Mouse (Mus musculus) midbrain, embryonic 14.5 days (tissue): ENCODE data around the gene Dapk1. TPM values are rescaled to one million over a fixed set of nuclear protein-coding genes. Genes with fewer than 3 reads are reported as not detected.
A peak's percentile ranks its signal among the peaks of the same experiment; 100 is the strongest.
"Not testable (repeated sequence)": the region's sequence is repeated elsewhere in the genome, so short reads cannot be mapped to it uniquely, and the experiment has no call there.

Experiments used
- ATAC-seq: fragments of 200-750 bp; cut with Nextera tagmentation; 2 replicates; pipeline ENCODE4 v1.8.0; 2017; ENCODE audit warnings: moderate number of reproducible peaks, moderate library complexity; ENCODE audit not compliant: low FRiP score, low TSS enrichment
- DNase-seq: peaks from one replicate; pipeline ENCODE4 v3.0.0-alpha.2; 2015
- H3K27ac ChIP-seq: fragments of 300-500 bp; sonication (generic); replicated peaks from 2 replicates; pipeline ENCODE4 v1.5.1; 2014; ENCODE audit warnings: mild to moderate bottlenecking, low read depth, low read length, moderate library complexity
- H3K27me3 ChIP-seq: fragments of 300-500 bp; sonication (generic); 2 replicates; pipeline ENCODE4 v1.6.1; 2014; ENCODE audit warnings: low read length, control low read depth, mixed read lengths; ENCODE audit not compliant: control insufficient read depth, insufficient read depth
- H3K36me3 ChIP-seq: fragments of 300-500 bp; sonication (generic); 2 replicates; pipeline ENCODE4 v1.6.1; 2014; ENCODE audit warnings: low read length, control low read depth; ENCODE audit not compliant: control insufficient read depth, insufficient read depth
- H3K4me1 ChIP-seq: fragments of 300-500 bp; sonication (generic); 2 replicates; pipeline ENCODE4 v1.6.1; 2014; ENCODE audit warnings: mild to moderate bottlenecking, antibody characterized with exemption, low read length, control low read depth; ENCODE audit not compliant: control insufficient read depth, insufficient read depth
- H3K4me2 ChIP-seq: fragments of 300-500 bp; sonication (generic); 2 replicates; pipeline ENCODE4 v1.6.1; 2014; ENCODE audit warnings: mild to moderate bottlenecking, low read length, moderate library complexity
- H3K4me3 ChIP-seq: fragments of 300-500 bp; sonication (generic); replicated peaks from 2 replicates; pipeline ENCODE4 v1.5.1; 2014; ENCODE audit warnings: low read depth, low read length
- H3K9ac ChIP-seq: fragments of 300-500 bp; sonication (generic); replicated peaks from 2 replicates; pipeline ENCODE4 v1.6.1; 2014; ENCODE audit warnings: mild to moderate bottlenecking, low read length, moderate library complexity
- H3K9me3 ChIP-seq: fragments of 300-500 bp; sonication (generic); 2 replicates; pipeline ENCODE4 v1.6.1; 2016; ENCODE audit warnings: low read length, control low read depth, mixed read lengths; ENCODE audit not compliant: control insufficient read depth
- WGBS: fragments of 180-500 bp; shearing (Covaris S2); extraction: QIAGEN DNeasy Blood & Tissue Kit; methylation state at CpG from one replicate; pipeline ENCODE4 v1.1.7; 2014; 5-methylcytosine and 5-hydroxymethylcytosine counted together
- polyA plus RNA-seq: library from polyadenylated mRNA; unstranded; fragments of >200 nt; fragmentation: Nextera tagmentation; extraction: Ambion mirVana; gene quantifications from 2 replicates; pipeline ENCODE4 v1.2.1, GENCODE M21; 2014

Gene Dapk1
- polyA plus RNA-seq, 1 experiment from 2014 or later, result 42.4 TPM

DNA sequence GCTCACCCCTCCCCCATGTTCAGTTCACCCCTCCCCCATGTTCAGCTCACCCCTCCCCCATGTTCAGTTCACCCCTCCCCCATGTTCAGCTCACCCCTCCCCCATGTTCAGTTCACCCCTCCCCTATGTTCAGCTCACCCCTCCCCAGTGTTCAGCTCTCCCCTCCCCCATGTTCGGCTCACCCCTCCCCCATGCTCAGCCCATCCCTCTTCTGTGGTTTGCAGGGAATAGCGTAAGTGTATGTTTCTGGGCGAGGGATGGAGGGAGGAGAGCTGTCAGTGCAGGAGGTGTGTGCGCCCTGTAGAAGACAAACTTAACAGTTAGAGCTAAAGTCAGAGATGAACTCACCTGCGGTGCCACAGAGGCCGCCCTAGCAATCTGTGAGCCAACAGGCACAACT lies 9.2 kb downstream of the Dapk1 start:
- not testable (repeated sequence) for ATAC-seq, H3K9ac ChIP-seq, H3K4me3 ChIP-seq, H3K9me3 ChIP-seq, H3K27ac ChIP-seq, H3K4me2 ChIP-seq, H3K27me3 ChIP-seq, DNase-seq
- Histone ChIP-seq H3K4me1 (peaks cover 18% of the 10 kb centered on the region; the same call in 1 of the 2 replicates), H3K36me3 (peaks cover 18% of the 10 kb centered on the region)
- 86% methylated on average over 6 of the region's 6 CpGs for WGBS

GRCm38 (mm10) chr13:60612160-60612559 lies 10.4 kb downstream of the Dapk1 start:
- no peaks in the 10 kb centered on the region for H3K9me3 ChIP-seq
- peaks cover 20% of the 10 kb centered on the region; the same call in 1 of the 2 replicates for H3K4me1 ChIP-seq
- no peak for DNase-seq
- peaks cover 18% of the 10 kb centered on the region for H3K36me3 ChIP-seq
- no peak overlapping the region for H3K9ac ChIP-seq
- WGBS, result 80% methylated on average over 3 of the region's 3 CpGs
- H3K4me3 ChIP-seq, result no peak overlapping the region
- no peaks in the 10 kb centered on the region for H3K27me3 ChIP-seq
- H3K4me2 ChIP-seq, result no peak overlapping the region
- no peak for ATAC-seq
- H3K27ac ChIP-seq, result no peak overlapping the region

DNA sequence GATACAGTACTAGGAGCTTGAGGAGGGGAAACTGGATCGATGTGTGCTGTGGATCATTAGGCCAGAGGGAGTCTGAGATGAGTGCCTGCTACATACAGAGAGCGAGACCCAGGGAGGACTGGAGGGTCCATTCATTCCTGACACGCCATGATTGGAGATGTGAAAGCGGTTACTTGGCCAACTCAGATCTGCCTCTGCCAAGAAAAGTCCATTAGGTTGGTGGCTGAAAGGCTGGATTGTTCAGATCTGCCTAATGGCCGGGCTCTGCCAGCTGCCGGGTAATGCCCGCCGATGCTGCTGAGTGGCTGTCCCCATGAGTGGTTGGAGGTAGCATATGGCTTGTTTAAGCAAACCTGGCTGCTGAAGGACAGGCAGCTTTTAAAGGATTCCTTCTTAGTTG lies 12.4 kb downstream of the Dapk1 start:
- Histone ChIP-seq H3K27ac (no peak overlapping the region), H3K36me3 (peaks cover 19% of the 10 kb centered on the region), H3K9ac (no peak overlapping the region), H3K4me1 (peaks cover 19% of the 10 kb centered on the region; the same call in 1 of the 2 replicates), H3K9me3 (no peaks in the 10 kb centered on the region), H3K4me3 (no peak overlapping the region), H3K27me3 (no peaks in the 10 kb centered on the region), H3K4me2 (no peak overlapping the region)
- 83% methylated on average over 8 of the region's 8 CpGs for WGBS
- ATAC-seq (0 out of 2 replicates have a peak, but pooled peaks have one; percentile 17), DNase-seq (peak; percentile 50)

GRCm38 (mm10) chr13:60615057-60615650 lies 13.4 kb downstream of the Dapk1 start:
- ATAC-seq (no peak), DNase-seq (no peak)
- 74% methylated on average over 15 of the region's 15 CpGs for WGBS
- H3K9ac ChIP-seq, result no peak overlapping the region
- no peaks in the 10 kb centered on the region for H3K27me3 ChIP-seq
- H3K9me3 ChIP-seq, result no peaks in the 10 kb centered on the region
- no peak overlapping the region for H3K27ac ChIP-seq
- H3K36me3 ChIP-seq, result peaks cover 19% of the 10 kb centered on the region
- no peak overlapping the region for H3K4me3 ChIP-seq
- no peak overlapping the region for H3K4me2 ChIP-seq
- H3K4me1 ChIP-seq, result peaks cover 17% of the 10 kb centered on the region; the same call in 1 of the 2 replicates

GRCm38 (mm10) chr13:60616036-60616435 lies 14.3 kb downstream of the Dapk1 start:
- Histone ChIP-seq H3K4me1 (peaks cover 13% of the 10 kb centered on the region; the same call in 1 of the 2 replicates), H3K4me2 (no peak overlapping the region), H3K27me3 (no peaks in the 10 kb centered on the region), H3K36me3 (peaks cover 15% of the 10 kb centered on the region), H3K9me3 (no peaks in the 10 kb centered on the region), H3K9ac (no peak overlapping the region), H3K4me3 (no peak overlapping the region), H3K27ac (no peak overlapping the region)
- ATAC-seq (no peak), DNase-seq (no peak)
- 44% methylated on average over 6 of the region's 6 CpGs for WGBS

DNA sequence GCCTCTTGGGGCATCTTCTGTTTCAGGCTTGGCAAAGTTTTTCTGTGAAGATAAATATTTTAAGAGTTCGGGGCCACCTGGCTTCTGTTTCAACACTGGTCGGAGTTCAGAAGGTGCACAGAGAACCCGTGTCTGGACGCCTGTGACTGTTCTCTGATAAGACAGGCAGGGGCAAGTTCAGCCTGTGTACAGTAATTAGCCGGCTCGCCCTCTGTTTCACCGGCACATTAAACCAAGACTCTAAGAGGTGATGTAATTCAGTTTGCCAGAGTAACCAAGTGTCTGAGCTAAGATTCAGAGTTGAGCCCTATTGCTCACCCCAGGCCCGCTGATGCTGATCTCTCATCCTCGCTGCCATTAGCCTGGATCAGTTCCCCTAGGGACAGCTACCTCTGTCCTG lies 16.5 kb downstream of the Dapk1 start:
- 79% methylated on average over 9 of the region's 9 CpGs for WGBS
- Histone ChIP-seq H3K36me3 (peaks cover 9% of the 10 kb centered on the region; the same call in 1 of the 2 replicates), H3K9me3 (no peaks in the 10 kb centered on the region), H3K27ac (no peak overlapping the region), H3K9ac (no peak overlapping the region), H3K27me3 (no peaks in the 10 kb centered on the region), H3K4me1 (0 out of 2 replicates have a peak, but pooled peaks cover 9% of the 10 kb centered on the region), H3K4me3 (no peak overlapping the region), H3K4me2 (no peak overlapping the region)
- DNase-seq, result no peak
- no peak for ATAC-seq

- 0 out of 2 replicates have a peak, but pooled peaks cover 9% of the 10 kb centered on the region for H3K4me1 ChIP-seq
- no peak overlapping the region for H3K27ac ChIP-seq
- H3K4me2 ChIP-seq, result no peak overlapping the region
- ATAC-seq, result no peak
- H3K4me3 ChIP-seq, result no peak overlapping the region
- peaks cover 5% of the 10 kb centered on the region; the same call in 1 of the 2 replicates for H3K36me3 ChIP-seq
- no peaks in the 10 kb centered on the region for H3K27me3 ChIP-seq
- H3K9ac ChIP-seq, result no peak overlapping the region
- DNase-seq, result no peak
- WGBS, result 67% methylated on average over 6 of the region's 6 CpGs
- no peaks in the 10 kb centered on the region; the same call in 1 of the 2 replicates for H3K9me3 ChIP-seq
Observed at GRCm38 (mm10) chr13:60619723-60620122, 18.0 kb downstream of the Dapk1 start.

DNA sequence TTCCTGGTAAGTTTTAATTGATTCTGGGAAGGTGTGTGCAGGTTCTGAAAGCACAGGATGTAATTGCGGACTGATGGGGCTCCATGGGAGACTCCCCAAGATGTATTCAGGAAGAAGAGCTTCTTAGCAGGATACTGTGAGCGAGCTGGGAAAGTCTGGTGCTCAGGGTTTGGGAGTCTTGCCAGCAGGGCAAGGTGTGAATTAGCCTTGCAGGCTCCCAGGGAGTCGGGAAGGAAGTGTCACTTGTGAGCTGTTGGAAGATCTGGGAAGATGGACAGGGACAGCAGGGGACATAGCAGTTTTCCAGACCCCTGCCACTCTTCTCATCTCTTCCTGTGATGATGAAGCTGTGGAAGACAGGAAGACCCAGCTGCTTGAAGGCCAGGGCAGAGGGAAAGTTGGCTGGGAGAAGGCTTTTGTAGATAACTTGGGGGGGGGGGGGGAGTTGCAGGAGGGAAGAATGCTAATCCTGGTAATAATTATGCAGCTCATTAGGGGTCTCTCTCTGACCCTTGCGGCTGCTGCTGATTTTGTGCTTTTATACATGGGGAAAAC lies 19.7 kb downstream of the Dapk1 start:
- DNase-seq, result no peak
- WGBS, result 51% methylated on average over 4 of the region's 4 CpGs
- no peak overlapping the region for H3K9ac ChIP-seq
- H3K4me1 ChIP-seq, result 0 out of 2 replicates have a peak, but pooled peaks cover 3% of the 10 kb centered on the region
- H3K27me3 ChIP-seq, result no peaks in the 10 kb centered on the region
- no peaks in the 10 kb centered on the region; the same call in 1 of the 2 replicates for H3K9me3 ChIP-seq
- no peak overlapping the region for H3K27ac ChIP-seq
- no peak overlapping the region for H3K4me2 ChIP-seq
- no peak for ATAC-seq
- no peak overlapping the region for H3K4me3 ChIP-seq
- peaks cover 5% of the 10 kb centered on the region; the same call in 1 of the 2 replicates for H3K36me3 ChIP-seq

- H3K27ac ChIP-seq, result no peak overlapping the region
- no peaks in the 10 kb centered on the region for H3K36me3 ChIP-seq
- no peak for ATAC-seq
- H3K4me3 ChIP-seq, result no peak overlapping the region
- 67% methylated on average over 7 of the region's 7 CpGs for WGBS
- no peak for DNase-seq
- H3K9me3 ChIP-seq, result no peaks in the 10 kb centered on the region; the same call in 1 of the 2 replicates
- no peak overlapping the region for H3K4me2 ChIP-seq
- no peak overlapping the region for H3K9ac ChIP-seq
- no peaks in the 10 kb centered on the region for H3K27me3 ChIP-seq
- peaks cover 10% of the 10 kb centered on the region; the same call in 1 of the 2 replicates for H3K4me1 ChIP-seq
Observed at GRCm38 (mm10) chr13:60625581-60625980, 23.8 kb downstream of the Dapk1 start.
